Mouse (Mus musculus): Measurements from ENCODE around the gene Itpkb. TPM values are rescaled to one million over a fixed set of nuclear protein-coding genes. Genes with fewer than 3 reads are reported as not detected.

The Itpkb gene
- polyA plus RNA-seq, 1 experiment from 2014 or later = 6.9 TPM

GRCm38 (mm10) chr1:180407727-180408719, 77.7 kb downstream of the Itpkb start:
- H3K27me3 ChIP-seq (replicated peaks) = no peaks in the 10 kb centered on the region
- no peaks in the 10 kb centered on the region for H3K9me3 ChIP-seq
- peak overlapping the region; percentile 50; the same call in 1 of the 2 replicates for H3K4me2 ChIP-seq (replicated peaks)
- peaks cover 49% of the 10 kb centered on the region for H3K4me1 ChIP-seq (replicated peaks)
- no peaks in the 10 kb centered on the region for H3K36me3 ChIP-seq
- ATAC-seq = no peak
- H3K9ac ChIP-seq = no peak overlapping the region
- WGBS = 69% methylated on average over 18 of the region's 18 CpGs
- H3K27ac ChIP-seq = peak overlapping the region; percentile 32; the same call in 1 of the 2 replicates
- H3K4me3 ChIP-seq (replicated peaks) = no peak overlapping the region

- Histone ChIP-seq H3K4me3 (replicated peaks) (no peak overlapping the region), H3K4me2 (replicated peaks) (no peak overlapping the region), H3K9me3 (no peaks in the 10 kb centered on the region), H3K27me3 (replicated peaks) (no peaks in the 10 kb centered on the region), H3K9ac (no peak overlapping the region), H3K27ac (peak overlapping the region; percentile 27; the same call in 1 of the 2 replicates), H3K4me1 (replicated peaks) (peaks cover 40% of the 10 kb centered on the region), H3K36me3 (no peaks in the 10 kb centered on the region)
- 19% methylated on average over 9 of the region's 9 CpGs for WGBS
- no peak for ATAC-seq
These were observed 78.5 kb downstream of the Itpkb start for GRCm38 (mm10) chr1:180408832-180409231.

GRCm38 (mm10) chr1:180409771-180410170, 79.5 kb downstream of the Itpkb start:
- H3K9ac ChIP-seq = no peak overlapping the region
- WGBS = 54% methylated on average over 5 of the region's 5 CpGs
- no peak overlapping the region for H3K27ac ChIP-seq
- peaks cover 31% of the 10 kb centered on the region for H3K4me1 ChIP-seq (replicated peaks)
- H3K4me3 ChIP-seq (replicated peaks) = no peak overlapping the region
- H3K27me3 ChIP-seq (replicated peaks) = no peaks in the 10 kb centered on the region
- H3K4me2 ChIP-seq (replicated peaks) = no peak overlapping the region
- no peaks in the 10 kb centered on the region; the same call in 1 of the 2 replicates for H3K36me3 ChIP-seq
- no peaks in the 10 kb centered on the region for H3K9me3 ChIP-seq
- ATAC-seq = no peak

- H3K4me2 ChIP-seq (replicated peaks) = no peak overlapping the region
- 68% methylated on average over 7 of the region's 7 CpGs for WGBS
- no peak overlapping the region for H3K4me3 ChIP-seq (replicated peaks)
- no peak overlapping the region for H3K9ac ChIP-seq
- ATAC-seq = no peak
- H3K27me3 ChIP-seq (replicated peaks) = no peaks in the 10 kb centered on the region
- H3K36me3 ChIP-seq = no peaks in the 10 kb centered on the region; the same call in none of the 2 replicates
- no peaks in the 10 kb centered on the region for H3K9me3 ChIP-seq
- H3K27ac ChIP-seq = no peak overlapping the region
- H3K4me1 ChIP-seq (replicated peaks) = peaks cover 29% of the 10 kb centered on the region
These were observed 80.0 kb downstream of the Itpkb start for GRCm38 (mm10) chr1:180410306-180410705.

GRCm38 (mm10) chr1:180415064-180415463, 84.8 kb downstream of the Itpkb start:
- peaks cover 8% of the 10 kb centered on the region for H3K36me3 ChIP-seq
- WGBS = 41% methylated on average over 4 of the region's 4 CpGs
- ATAC-seq = no peak

GRCm38 (mm10) chr1:180415836-180416235, 85.6 kb downstream of the Itpkb start:
- peaks cover 3% of the 10 kb centered on the region for H3K4me1 ChIP-seq (replicated peaks)
- H3K36me3 ChIP-seq = peaks cover 8% of the 10 kb centered on the region
- no peak overlapping the region for H3K27ac ChIP-seq
- no peaks in the 10 kb centered on the region for H3K9me3 ChIP-seq
- WGBS = 85% methylated on average over 7 of the region's 7 CpGs
- H3K27me3 ChIP-seq (replicated peaks) = no peaks in the 10 kb centered on the region
- no peak overlapping the region for H3K9ac ChIP-seq
- no peak overlapping the region for H3K4me3 ChIP-seq (replicated peaks)
- H3K4me2 ChIP-seq (replicated peaks) = no peak overlapping the region
- no peak for ATAC-seq

More at GRCm38 (mm10) chr1:180415064-180415463, 84.8 kb downstream of the Itpkb start:
- Histone ChIP-seq H3K27ac (no peak overlapping the region), H3K27me3 (replicated peaks) (no peaks in the 10 kb centered on the region), H3K9me3 (no peaks in the 10 kb centered on the region), H3K4me1 (replicated peaks) (peaks cover 3% of the 10 kb centered on the region), H3K9ac (no peak overlapping the region), H3K4me3 (replicated peaks) (no peak overlapping the region), H3K4me2 (replicated peaks) (no peak overlapping the region)

GRCm38 (mm10) chr1:180417118-180417517, 86.8 kb downstream of the Itpkb start:
- Histone ChIP-seq H3K9ac (no peak overlapping the region), H3K9me3 (no peaks in the 10 kb centered on the region), H3K36me3 (peaks cover 8% of the 10 kb centered on the region), H3K4me3 (replicated peaks) (no peak overlapping the region), H3K27me3 (replicated peaks) (no peaks in the 10 kb centered on the region), H3K4me1 (replicated peaks) (peaks cover 12% of the 10 kb centered on the region), H3K4me2 (replicated peaks) (no peak overlapping the region), H3K27ac (no peak overlapping the region)
- ATAC-seq = no peak
- 51% methylated on average over 2 of the region's 2 CpGs for WGBS

GRCm38 (mm10) chr1:180419059-180419458, 88.8 kb downstream of the Itpkb start:
- no peak for ATAC-seq
- Histone ChIP-seq H3K27ac (no peak overlapping the region), H3K27me3 (replicated peaks) (no peaks in the 10 kb centered on the region), H3K9me3 (no peaks in the 10 kb centered on the region), H3K4me2 (replicated peaks) (no peak overlapping the region), H3K4me3 (replicated peaks) (no peak overlapping the region), H3K9ac (no peak overlapping the region), H3K36me3 (peaks cover 8% of the 10 kb centered on the region), H3K4me1 (replicated peaks) (peaks cover 18% of the 10 kb centered on the region; the same call in 1 of the 2 replicates)
- 98% methylated on average over 2 of the region's 2 CpGs for WGBS

- H3K4me3 ChIP-seq (replicated peaks) = no peak overlapping the region
- ATAC-seq = no peak
- H3K9me3 ChIP-seq = no peaks in the 10 kb centered on the region
- 61% methylated on average over 8 of the region's 8 CpGs for WGBS
- H3K27me3 ChIP-seq (replicated peaks) = no peaks in the 10 kb centered on the region
- H3K36me3 ChIP-seq = peaks cover 7% of the 10 kb centered on the region
- no peak overlapping the region for H3K4me2 ChIP-seq (replicated peaks)
- H3K9ac ChIP-seq = no peak overlapping the region
- no peak overlapping the region for H3K27ac ChIP-seq
- peaks cover 16% of the 10 kb centered on the region; the same call in 1 of the 2 replicates for H3K4me1 ChIP-seq (replicated peaks)
These were observed 90.3 kb downstream of the Itpkb start for GRCm38 (mm10) chr1:180420496-180421164.

- no peak overlapping the region for H3K9ac ChIP-seq
- ATAC-seq = peak; percentile 2; the same call in 1 of the 2 replicates
- peak overlapping the region; percentile 40; the same call in 1 of the 2 replicates for H3K27ac ChIP-seq
- H3K9me3 ChIP-seq = no peaks in the 10 kb centered on the region
- WGBS = 66% methylated on average over 25 of the region's 25 CpGs
- H3K4me1 ChIP-seq (replicated peaks) = peaks cover 16% of the 10 kb centered on the region; the same call in 1 of the 2 replicates
- H3K4me2 ChIP-seq (replicated peaks) = no peak overlapping the region
- H3K27me3 ChIP-seq (replicated peaks) = no peaks in the 10 kb centered on the region
- H3K4me3 ChIP-seq (replicated peaks) = no peak overlapping the region
- H3K36me3 ChIP-seq = peaks cover under 1% of the 10 kb centered on the region; the same call in 1 of the 2 replicates
These were observed 91.1 kb downstream of the Itpkb start for GRCm38 (mm10) chr1:180421165-180421909.

GRCm38 (mm10) chr1:180422076-180422828, 92.0 kb downstream of the Itpkb start:
- H3K27ac ChIP-seq = peak overlapping the region; percentile 40; the same call in 1 of the 2 replicates
- peak; percentile 79 for ATAC-seq
- 28% methylated on average over 11 of the region's 11 CpGs for WGBS

More at GRCm38 (mm10) chr1:180422076-180422828, 92.0 kb downstream of the Itpkb start:
- H3K9ac ChIP-seq = no peak overlapping the region
- H3K4me1 ChIP-seq (replicated peaks) = peaks cover 16% of the 10 kb centered on the region; the same call in 1 of the 2 replicates
- H3K4me2 ChIP-seq (replicated peaks) = no peak overlapping the region
- H3K36me3 ChIP-seq = no peaks in the 10 kb centered on the region
- H3K4me3 ChIP-seq (replicated peaks) = no peak overlapping the region
- no peaks in the 10 kb centered on the region for H3K9me3 ChIP-seq
- no peaks in the 10 kb centered on the region for H3K27me3 ChIP-seq (replicated peaks)
